Mouse (Mus musculus) heart, embryonic 12.5 days (tissue): ENCODE results near the gene Dpep1. TPM values are rescaled to one million over a fixed set of nuclear protein-coding genes. Genes with fewer than 3 reads are reported as not detected.

Source experiments
- ATAC-seq: fragments of 200-750 bp; cut with Nextera tagmentation; 2 replicates; pipeline ENCODE4 v1.8.0; 2017; ENCODE audit warnings: moderate TSS enrichment, moderate library complexity; ENCODE audit not compliant: insufficient number of reproducible peaks, low FRiP score
- H3K27ac ChIP-seq: fragments of 300-500 bp; sonication (generic); 2 replicates; pipeline ENCODE4 v1.5.1; 2016; ENCODE audit warnings: mild to moderate bottlenecking, moderate library complexity; ENCODE audit not compliant: poor library complexity, severe bottlenecking
- H3K27me3 ChIP-seq: fragments of 300-500 bp; sonication (generic); replicated peaks from 2 replicates; pipeline ENCODE4 v1.6.1; 2016; ENCODE audit warnings: mild to moderate bottlenecking, moderate library complexity
- H3K36me3 ChIP-seq: fragments of 300-500 bp; sonication (generic); 2 replicates; pipeline ENCODE4 v1.6.1; 2016; ENCODE audit warnings: mild to moderate bottlenecking, moderate library complexity
- H3K4me1 ChIP-seq: fragments of 300-500 bp; sonication (generic); replicated peaks from 2 replicates; pipeline ENCODE4 v1.6.1; 2016; ENCODE audit warnings: mild to moderate bottlenecking
- H3K4me2 ChIP-seq: fragments of 300-500 bp; sonication (generic); 2 replicates; pipeline ENCODE4 v1.6.1; 2016; ENCODE audit warnings: mild to moderate bottlenecking, moderate library complexity
- H3K4me3 ChIP-seq: fragments of 300-500 bp; sonication (generic); 2 replicates; pipeline ENCODE4 v1.5.1; 2016; ENCODE audit warnings: mild to moderate bottlenecking
- H3K9ac ChIP-seq: fragments of 300-500 bp; sonication (generic); 2 replicates; pipeline ENCODE4 v1.6.1; 2016; ENCODE audit warnings: mild to moderate bottlenecking, moderate library complexity
- H3K9me3 ChIP-seq: fragments of 300-500 bp; sonication (generic); replicated peaks from 2 replicates; pipeline ENCODE4 v1.6.1; 2016; ENCODE audit warnings: mild to moderate bottlenecking, moderate library complexity
- WGBS: fragments of 180-500 bp; shearing (Covaris S2); methylation state at CpG from one replicate; pipeline ENCODE4 v1.1.7; 2016; 5-methylcytosine and 5-hydroxymethylcytosine counted together
- polyA plus RNA-seq: library from polyadenylated mRNA; unstranded; fragments of >200 nt; fragmentation: Nextera tagmentation; extraction: Ambion mirVana; gene quantifications from 2 replicates; pipeline ENCODE4 v1.2.1, GENCODE M21; 2016

Dpep1 gene
- polyA plus RNA-seq, result 2.5 and 2.8 TPM in 2 replicates

- H3K4me2 ChIP-seq, result no peak within 1 kb of the TSS
- H3K9ac ChIP-seq, result no peak within 1 kb of the TSS
- WGBS, result 31% methylated on average over 19 of the region's 19 CpGs
- peaks cover 17% of the 10 kb centered on the region for H3K4me1 ChIP-seq
- H3K9me3 ChIP-seq, result no peaks in the 10 kb centered on the region
- no peaks in the 10 kb centered on the region for H3K36me3 ChIP-seq
- no peaks in the 10 kb centered on the region for H3K27me3 ChIP-seq
- no peak within 1 kb of the TSS for H3K4me3 ChIP-seq
- 0 out of 2 replicates have a peak within 1 kb of the TSS, but pooled peaks have one; percentile 22 for H3K27ac ChIP-seq
- ATAC-seq, result no peak
Observed at GRCm38 (mm10) chr8:123185566-123186409, at the start of gene Dpep1. TSS of gene Dpep1 (plus strand) at chr8:123186242.

- 0 out of 2 replicates have a peak, but pooled peaks cover 3% of the 10 kb centered on the region for H3K27me3 ChIP-seq
- H3K4me3 ChIP-seq, result no peak overlapping the region
- no peak overlapping the region for H3K4me2 ChIP-seq
- no peak overlapping the region for H3K9ac ChIP-seq
- ATAC-seq, result no peak
- peaks cover 14% of the 10 kb centered on the region for H3K4me1 ChIP-seq
- H3K27ac ChIP-seq, result no peak overlapping the region
- 67% methylated on average over 9 of the region's 9 CpGs for WGBS
- no peaks in the 10 kb centered on the region for H3K36me3 ChIP-seq
- peaks cover 3% of the 10 kb centered on the region; the same call in 1 of the 2 replicates for H3K9me3 ChIP-seq
Observed at GRCm38 (mm10) chr8:123136287-123136686, 49.8 kb upstream of the Dpep1 start.

GRCm38 (mm10) chr8:123137645-123138077 is 48.4 kb upstream of the Dpep1 start:
- Histone ChIP-seq H3K9ac (peak overlapping the region; percentile 33), H3K9me3 (peaks cover 3% of the 10 kb centered on the region; the same call in 1 of the 2 replicates), H3K4me3 (no peak overlapping the region), H3K27me3 (0 out of 2 replicates have a peak, but pooled peaks cover 3% of the 10 kb centered on the region), H3K4me1 (peaks cover 14% of the 10 kb centered on the region), H3K4me2 (no peak overlapping the region), H3K36me3 (no peaks in the 10 kb centered on the region), H3K27ac (peak overlapping the region; percentile 78)
- WGBS, result 6% methylated on average over 2 of the region's 2 CpGs
- peak; percentile 87 for ATAC-seq

GRCm38 (mm10) chr8:123138741-123139140 is 47.3 kb upstream of the Dpep1 start:
- Histone ChIP-seq H3K4me1 (peaks cover 14% of the 10 kb centered on the region), H3K9me3 (no peaks in the 10 kb centered on the region), H3K27ac (no peak overlapping the region), H3K4me3 (no peak overlapping the region), H3K36me3 (no peaks in the 10 kb centered on the region), H3K27me3 (0 out of 2 replicates have a peak, but pooled peaks cover 3% of the 10 kb centered on the region), H3K9ac (no peak overlapping the region), H3K4me2 (no peak overlapping the region)
- ATAC-seq, result no peak
- WGBS, result 57% methylated on average over 4 of the region's 4 CpGs

GRCm38 (mm10) chr8:123141741-123142462 is 44.1 kb upstream of the Dpep1 start:
- Histone ChIP-seq H3K4me1 (peaks cover 14% of the 10 kb centered on the region), H3K36me3 (no peaks in the 10 kb centered on the region), H3K4me3 (no peak overlapping the region), H3K9me3 (no peaks in the 10 kb centered on the region), H3K27ac (no peak overlapping the region), H3K4me2 (no peak overlapping the region), H3K9ac (no peak overlapping the region), H3K27me3 (no peaks in the 10 kb centered on the region)
- no peak for ATAC-seq
- WGBS, result 69% methylated on average over 14 of the region's 14 CpGs

- Histone ChIP-seq H3K27me3 (no peaks in the 10 kb centered on the region), H3K9ac (no peak overlapping the region), H3K36me3 (no peaks in the 10 kb centered on the region), H3K4me3 (no peak overlapping the region), H3K27ac (no peak overlapping the region), H3K4me2 (no peak overlapping the region), H3K4me1 (no peaks in the 10 kb centered on the region; the same call in 1 of the 2 replicates), H3K9me3 (0 out of 2 replicates have a peak, but pooled peaks cover 3% of the 10 kb centered on the region)
- no peak for ATAC-seq
- WGBS, result 52% methylated on average over 6 of the region's 6 CpGs
Observed at GRCm38 (mm10) chr8:123145279-123145678, 40.8 kb upstream of the Dpep1 start.

- Histone ChIP-seq H3K27ac (no peak overlapping the region), H3K9me3 (0 out of 2 replicates have a peak, but pooled peaks cover 3% of the 10 kb centered on the region), H3K4me1 (no peaks in the 10 kb centered on the region; the same call in 1 of the 2 replicates), H3K4me2 (no peak overlapping the region), H3K36me3 (no peaks in the 10 kb centered on the region), H3K9ac (no peak overlapping the region), H3K27me3 (no peaks in the 10 kb centered on the region), H3K4me3 (no peak overlapping the region)
- WGBS, result 79% methylated on average over 7 of the region's 7 CpGs
- ATAC-seq, result no peak
Observed at GRCm38 (mm10) chr8:123146390-123146789, 39.7 kb upstream of the Dpep1 start.

GRCm38 (mm10) chr8:123150737-123151171 is 35.3 kb upstream of the Dpep1 start:
- ATAC-seq, result peak; percentile 62
- H3K27ac ChIP-seq, result no peak overlapping the region
- 63% methylated on average over 9 of the region's 9 CpGs for WGBS

GRCm38 (mm10) chr8:123155177-123155576 is 30.9 kb upstream of the Dpep1 start:
- Histone ChIP-seq H3K4me3 (no peak overlapping the region), H3K9me3 (no peaks in the 10 kb centered on the region), H3K27ac (no peak overlapping the region), H3K27me3 (no peaks in the 10 kb centered on the region), H3K36me3 (no peaks in the 10 kb centered on the region), H3K4me1 (peaks cover 36% of the 10 kb centered on the region), H3K4me2 (no peak overlapping the region), H3K9ac (no peak overlapping the region)
- ATAC-seq, result no peak
- 61% methylated on average over 5 of the region's 5 CpGs for WGBS

More at GRCm38 (mm10) chr8:123150737-123151171, 35.3 kb upstream of the Dpep1 start:
- Histone ChIP-seq H3K4me1 (peaks cover 1% of the 10 kb centered on the region), H3K36me3 (no peaks in the 10 kb centered on the region), H3K4me3 (no peak overlapping the region), H3K27me3 (no peaks in the 10 kb centered on the region), H3K9ac (no peak overlapping the region), H3K4me2 (no peak overlapping the region), H3K9me3 (0 out of 2 replicates have a peak, but pooled peaks cover 3% of the 10 kb centered on the region)

- Histone ChIP-seq H3K4me2 (no peak overlapping the region), H3K4me3 (no peak overlapping the region), H3K4me1 (peaks cover 36% of the 10 kb centered on the region), H3K9ac (no peak overlapping the region), H3K9me3 (no peaks in the 10 kb centered on the region), H3K27me3 (no peaks in the 10 kb centered on the region), H3K27ac (no peak overlapping the region), H3K36me3 (no peaks in the 10 kb centered on the region)
- 34% methylated on average over 9 of the region's 9 CpGs for WGBS
- ATAC-seq, result peak; percentile 50; the same call in 1 of the 2 replicates
Observed at GRCm38 (mm10) chr8:123156070-123156773, 29.8 kb upstream of the Dpep1 start.
